Mouse (Mus musculus): Measurements from ENCODE around the gene Zfp423. TPM values are rescaled to one million over a fixed set of nuclear protein-coding genes. Genes with fewer than 3 reads are reported as not detected.
A peak's percentile ranks its signal among the peaks of the same experiment; 100 is the strongest.

Gene Zfp423
- polyA plus RNA-seq, 1 experiment from 2014 or later, result 27.9 TPM

- DNase-seq (ENCODE audit: low spot score) (no peak), ATAC-seq (0 out of 2 replicates have a peak, but pooled peaks have one; percentile 29)
- H3K9me3 ChIP-seq (replicated peaks; ENCODE audit: control insufficient read depth, low read length), result no peaks in the 10 kb centered on the region
- H3K27me3 ChIP-seq (replicated peaks; ENCODE audit: control insufficient read depth, insufficient read depth, low read length), result no peaks in the 10 kb centered on the region
- 25% methylated on average over 8 of the region's 8 CpGs for WGBS
- peaks cover 9% of the 10 kb centered on the region; the same call in 1 of the 2 replicates for H3K4me1 ChIP-seq (ENCODE audit: control insufficient read depth, insufficient read depth, low read length)
- 0 out of 2 replicates have a peak overlapping the region, but pooled peaks have one; percentile 44 for H3K27ac ChIP-seq (ENCODE audit: low read depth, low read length)
- no peak overlapping the region for H3K4me3 ChIP-seq (ENCODE audit: low read depth, low read length)
- H3K36me3 ChIP-seq (ENCODE audit: control insufficient read depth, insufficient read depth, low read length), result peaks cover 41% of the 10 kb centered on the region
- no peak overlapping the region for H3K4me2 ChIP-seq (ENCODE audit: low read length)
- peak overlapping the region; percentile 32; the same call in 1 of the 2 replicates for H3K9ac ChIP-seq (ENCODE audit: low read length)
These were observed 181.8 kb downstream of the Zfp423 start for GRCm38 (mm10) chr8:87777586-87777985.

DNA sequence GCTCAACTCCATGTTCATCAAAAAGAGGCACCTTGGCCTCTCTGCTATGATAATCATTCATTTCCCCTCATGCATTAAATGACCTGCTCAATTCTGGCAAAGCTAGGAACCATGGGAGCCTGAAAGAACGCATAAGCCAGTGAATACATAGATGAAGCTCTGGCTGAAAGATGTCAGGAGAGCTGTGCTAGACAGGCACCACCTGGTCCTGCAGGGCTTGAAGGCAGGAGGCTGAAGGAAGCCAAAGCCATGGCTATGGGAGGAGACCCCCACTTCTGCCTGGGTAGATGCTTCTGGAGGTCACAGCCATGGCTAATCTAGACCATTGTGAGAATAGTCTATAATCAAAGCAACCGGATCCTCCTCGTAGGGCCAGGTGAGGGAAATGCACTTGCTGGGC, 183.5 kb downstream of the Zfp423 start:
- Histone ChIP-seq H3K4me1 (ENCODE audit: control insufficient read depth, insufficient read depth, low read length) (peaks cover 9% of the 10 kb centered on the region; the same call in 1 of the 2 replicates), H3K36me3 (ENCODE audit: control insufficient read depth, insufficient read depth, low read length) (peaks cover 28% of the 10 kb centered on the region), H3K4me2 (ENCODE audit: low read length) (no peak overlapping the region), H3K4me3 (ENCODE audit: low read depth, low read length) (no peak overlapping the region), H3K9ac (ENCODE audit: low read length) (no peak overlapping the region), H3K27me3 (replicated peaks; ENCODE audit: control insufficient read depth, insufficient read depth, low read length) (no peaks in the 10 kb centered on the region), H3K9me3 (replicated peaks; ENCODE audit: control insufficient read depth, low read length) (no peaks in the 10 kb centered on the region), H3K27ac (ENCODE audit: low read depth, low read length) (no peak overlapping the region)
- WGBS, result 84% methylated on average over 3 of the region's 3 CpGs
- ATAC-seq (no peak), DNase-seq (ENCODE audit: low spot score) (no peak)

DNA sequence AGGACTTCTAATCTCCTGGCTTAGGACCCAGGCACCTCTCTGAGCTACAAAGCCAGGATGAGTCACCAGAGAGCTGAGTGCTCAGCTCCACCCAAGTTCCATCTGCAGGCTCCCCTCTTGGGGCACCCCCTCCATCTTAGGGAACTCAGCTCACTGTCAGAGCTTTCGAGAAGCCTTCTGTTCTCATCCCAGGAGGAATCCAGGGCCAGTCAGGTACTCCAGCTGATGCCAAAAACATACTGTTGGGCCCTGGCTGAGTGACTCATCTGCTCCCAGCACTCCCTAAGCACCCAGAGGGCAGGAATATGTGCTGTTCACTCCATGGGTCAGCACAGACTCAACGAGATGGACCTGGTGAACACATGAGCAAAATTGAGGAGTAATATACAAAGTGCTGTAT, 184.4 kb downstream of the Zfp423 start:
- no peaks in the 10 kb centered on the region for H3K9me3 ChIP-seq (replicated peaks; ENCODE audit: control insufficient read depth, low read length)
- no peak overlapping the region for H3K27ac ChIP-seq (ENCODE audit: low read depth, low read length)
- DNase-seq (ENCODE audit: low spot score), result no peak
- no peak for ATAC-seq
- no peaks in the 10 kb centered on the region for H3K27me3 ChIP-seq (replicated peaks; ENCODE audit: control insufficient read depth, insufficient read depth, low read length)
- no peak overlapping the region for H3K9ac ChIP-seq (ENCODE audit: low read length)
- no peak overlapping the region for H3K4me3 ChIP-seq (ENCODE audit: low read depth, low read length)
- WGBS, result 81% methylated on average over 2 of the region's 2 CpGs
- no peak overlapping the region for H3K4me2 ChIP-seq (ENCODE audit: low read length)
- peaks cover 9% of the 10 kb centered on the region; the same call in 1 of the 2 replicates for H3K4me1 ChIP-seq (ENCODE audit: control insufficient read depth, insufficient read depth, low read length)
- H3K36me3 ChIP-seq (ENCODE audit: control insufficient read depth, insufficient read depth, low read length), result peaks cover 19% of the 10 kb centered on the region; the same call in 1 of the 2 replicates

DNA sequence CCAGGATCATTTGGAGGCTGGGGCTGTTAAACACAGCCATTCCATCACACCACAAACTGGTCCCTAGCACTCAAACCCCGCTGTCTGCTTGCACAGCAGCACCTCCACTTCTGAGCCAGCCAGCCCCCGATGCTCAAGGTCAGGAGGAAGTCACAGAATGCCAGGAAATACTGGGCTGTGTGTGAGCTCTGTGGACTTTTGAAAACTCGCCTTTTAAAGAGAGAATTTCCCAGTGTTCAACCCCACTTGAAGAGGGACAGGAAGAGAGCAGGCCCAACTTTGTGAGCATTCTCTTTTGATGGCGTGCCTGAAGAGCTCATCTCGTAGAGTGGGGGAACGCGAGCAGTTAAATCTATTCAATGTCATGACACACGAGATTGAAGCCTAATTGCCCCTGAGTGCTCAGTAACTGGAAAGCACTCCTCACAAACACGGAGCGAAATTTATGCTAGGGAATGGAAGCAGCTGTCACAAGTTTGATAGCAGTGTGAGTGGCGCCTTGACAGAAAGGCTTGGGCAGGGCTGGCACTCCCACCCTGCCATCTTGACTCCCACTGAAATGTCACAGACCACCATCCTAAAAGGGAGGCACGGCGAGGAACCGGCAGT, 186.4 kb downstream of the Zfp423 start:
- WGBS, result 59% methylated on average over 14 of the region's 14 CpGs
- Histone ChIP-seq H3K9ac (ENCODE audit: low read length) (no peak overlapping the region), H3K4me1 (ENCODE audit: control insufficient read depth, insufficient read depth, low read length) (peaks cover 9% of the 10 kb centered on the region; the same call in 1 of the 2 replicates), H3K4me2 (ENCODE audit: low read length) (no peak overlapping the region), H3K9me3 (replicated peaks; ENCODE audit: control insufficient read depth, low read length) (no peaks in the 10 kb centered on the region), H3K4me3 (ENCODE audit: low read depth, low read length) (no peak overlapping the region), H3K36me3 (ENCODE audit: control insufficient read depth, insufficient read depth, low read length) (peaks cover 9% of the 10 kb centered on the region; the same call in 1 of the 2 replicates), H3K27ac (ENCODE audit: low read depth, low read length) (no peak overlapping the region), H3K27me3 (replicated peaks; ENCODE audit: control insufficient read depth, insufficient read depth, low read length) (no peaks in the 10 kb centered on the region)
- peak; percentile 46 for DNase-seq (ENCODE audit: low spot score)
- ATAC-seq, result peak; percentile 26; the same call in 1 of the 2 replicates

DNA sequence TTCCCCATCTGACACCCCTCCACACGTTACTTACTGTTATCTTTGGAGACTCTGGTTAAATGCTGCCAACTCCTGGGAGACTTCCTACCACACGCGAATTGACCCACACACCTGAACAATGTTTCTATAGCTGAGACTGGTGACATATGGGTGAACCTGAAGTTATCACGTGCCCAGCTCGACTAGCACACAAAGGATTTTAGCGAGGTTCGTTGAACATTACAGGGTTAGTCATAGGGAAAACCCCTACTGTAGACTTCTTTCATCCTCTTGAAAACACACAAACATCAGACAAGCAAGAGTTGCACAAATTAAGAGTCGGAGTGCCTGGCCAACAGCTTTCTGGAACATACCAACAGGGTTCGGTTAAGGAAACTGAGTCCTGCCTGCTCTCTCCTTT, 191.5 kb downstream of the Zfp423 start:
- H3K27ac ChIP-seq (ENCODE audit: low read depth, low read length), result no peak overlapping the region
- no peaks in the 10 kb centered on the region for H3K27me3 ChIP-seq (replicated peaks; ENCODE audit: control insufficient read depth, insufficient read depth, low read length)
- no peak overlapping the region for H3K9ac ChIP-seq (ENCODE audit: low read length)
- H3K9me3 ChIP-seq (replicated peaks; ENCODE audit: control insufficient read depth, low read length), result no peaks in the 10 kb centered on the region
- no peak overlapping the region for H3K4me2 ChIP-seq (ENCODE audit: low read length)
- no peak for ATAC-seq
- peaks cover 4% of the 10 kb centered on the region; the same call in 1 of the 2 replicates for H3K36me3 ChIP-seq (ENCODE audit: control insufficient read depth, insufficient read depth, low read length)
- no peak for DNase-seq (ENCODE audit: low spot score)
- H3K4me1 ChIP-seq (ENCODE audit: control insufficient read depth, insufficient read depth, low read length), result no peaks in the 10 kb centered on the region
- 59% methylated on average over 9 of the region's 9 CpGs for WGBS
- H3K4me3 ChIP-seq (ENCODE audit: low read depth, low read length), result no peak overlapping the region

DNA sequence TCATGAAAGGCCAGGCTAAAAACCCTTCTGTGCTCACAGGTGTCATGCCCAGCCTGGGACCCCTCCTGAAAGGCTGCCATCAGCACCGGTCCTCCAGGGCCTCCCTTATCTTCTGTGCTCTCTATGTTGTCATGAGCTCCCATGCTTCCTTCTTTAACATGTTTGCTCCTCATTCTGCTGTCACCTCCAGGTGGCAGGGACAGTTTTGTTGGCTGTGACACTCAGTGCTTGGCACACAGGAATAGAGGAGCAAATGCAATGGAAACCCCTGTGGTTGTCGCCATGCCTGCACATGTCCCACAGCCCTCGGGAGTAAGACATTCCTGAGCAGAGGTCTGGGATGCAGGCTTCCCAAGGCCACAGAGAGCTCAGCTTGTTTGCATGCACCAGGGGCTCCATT, 194.1 kb downstream of the Zfp423 start:
- H3K4me1 ChIP-seq (ENCODE audit: control insufficient read depth, insufficient read depth, low read length), result no peaks in the 10 kb centered on the region
- H3K9me3 ChIP-seq (replicated peaks; ENCODE audit: control insufficient read depth, low read length), result no peaks in the 10 kb centered on the region
- no peak overlapping the region for H3K4me2 ChIP-seq (ENCODE audit: low read length)
- WGBS, result 92% methylated on average over 3 of the region's 3 CpGs
- H3K36me3 ChIP-seq (ENCODE audit: control insufficient read depth, insufficient read depth, low read length), result no peaks in the 10 kb centered on the region
- no peak overlapping the region for H3K9ac ChIP-seq (ENCODE audit: low read length)
- H3K4me3 ChIP-seq (ENCODE audit: low read depth, low read length), result no peak overlapping the region
- H3K27ac ChIP-seq (ENCODE audit: low read depth, low read length), result no peak overlapping the region
- no peaks in the 10 kb centered on the region for H3K27me3 ChIP-seq (replicated peaks; ENCODE audit: control insufficient read depth, insufficient read depth, low read length)
- no peak for DNase-seq (ENCODE audit: low spot score)
- ATAC-seq, result no peak

- no peak overlapping the region for H3K9ac ChIP-seq (ENCODE audit: low read length)
- no peak for DNase-seq (ENCODE audit: low spot score)
These were observed 200.6 kb downstream of the Zfp423 start for GRCm38 (mm10) chr8:87758750-87759149.

DNA sequence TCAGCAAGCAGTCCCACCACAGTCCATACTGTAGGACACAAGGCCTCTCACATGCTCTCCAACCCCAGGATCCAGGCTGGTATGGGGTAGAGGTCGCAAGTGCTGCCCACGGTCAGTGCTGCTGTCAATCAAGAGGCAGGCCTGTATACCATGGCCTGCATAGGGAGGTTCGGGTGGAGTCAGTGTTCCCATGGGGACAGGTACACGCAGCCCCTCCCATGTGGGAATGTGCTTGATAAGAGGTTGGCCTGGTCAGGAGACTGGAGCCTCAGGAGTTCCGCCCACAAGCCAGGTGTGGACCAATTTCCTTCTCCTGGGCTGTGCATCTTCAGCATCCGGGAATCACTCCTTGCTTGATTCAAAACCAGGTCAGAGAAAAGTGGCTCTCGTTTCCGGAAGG, 204.5 kb downstream of the Zfp423 start:
- no peaks in the 10 kb centered on the region for H3K36me3 ChIP-seq (ENCODE audit: control insufficient read depth, insufficient read depth, low read length)
- no peak for ATAC-seq
- no peak overlapping the region for H3K27ac ChIP-seq (ENCODE audit: low read depth, low read length)
- DNase-seq (ENCODE audit: low spot score), result no peak
- no peak overlapping the region for H3K4me2 ChIP-seq (ENCODE audit: low read length)
- H3K9me3 ChIP-seq (replicated peaks; ENCODE audit: control insufficient read depth, low read length), result no peaks in the 10 kb centered on the region
- 94% methylated on average over 8 of the region's 8 CpGs for WGBS
- H3K9ac ChIP-seq (ENCODE audit: low read length), result no peak overlapping the region
- H3K4me1 ChIP-seq (ENCODE audit: control insufficient read depth, insufficient read depth, low read length), result peaks cover 8% of the 10 kb centered on the region; the same call in 1 of the 2 replicates
- no peaks in the 10 kb centered on the region for H3K27me3 ChIP-seq (replicated peaks; ENCODE audit: control insufficient read depth, insufficient read depth, low read length)
- H3K4me3 ChIP-seq (ENCODE audit: low read depth, low read length), result no peak overlapping the region

More at GRCm38 (mm10) chr8:87758750-87759149, 200.6 kb downstream of the Zfp423 start:
- ATAC-seq, result no peak; the same call in 1 of the 2 replicates
- Histone ChIP-seq H3K9me3 (replicated peaks; ENCODE audit: control insufficient read depth, low read length) (no peaks in the 10 kb centered on the region), H3K27ac (ENCODE audit: low read depth, low read length) (no peak overlapping the region), H3K27me3 (replicated peaks; ENCODE audit: control insufficient read depth, insufficient read depth, low read length) (no peaks in the 10 kb centered on the region), H3K36me3 (ENCODE audit: control insufficient read depth, insufficient read depth, low read length) (no peaks in the 10 kb centered on the region), H3K4me2 (ENCODE audit: low read length) (no peak overlapping the region), H3K4me3 (ENCODE audit: low read depth, low read length) (no peak overlapping the region), H3K4me1 (ENCODE audit: control insufficient read depth, insufficient read depth, low read length) (peaks cover 4% of the 10 kb centered on the region; the same call in 1 of the 2 replicates)
- 67% methylated on average over 8 of the region's 8 CpGs for WGBS

DNA sequence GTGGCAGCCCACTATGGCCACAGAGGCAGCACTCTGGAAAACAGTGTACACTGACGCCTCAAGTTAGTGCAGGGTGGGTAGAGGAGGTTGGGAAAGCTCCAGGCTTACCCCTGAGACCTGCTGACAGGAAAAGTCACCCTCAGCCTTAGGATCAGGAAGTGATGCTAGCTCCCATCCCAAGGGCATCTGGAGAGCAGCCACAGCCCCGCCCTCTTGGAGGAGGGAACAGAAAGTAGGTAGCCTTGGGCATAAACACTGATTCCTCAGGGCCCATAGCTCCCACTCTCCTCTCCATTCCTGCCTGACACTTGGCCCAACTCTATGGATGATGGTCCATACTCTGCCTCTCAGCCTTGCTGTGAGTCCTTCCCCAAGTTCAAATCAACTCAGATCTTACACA, 205.8 kb downstream of the Zfp423 start:
- no peaks in the 10 kb centered on the region for H3K27me3 ChIP-seq (replicated peaks; ENCODE audit: control insufficient read depth, insufficient read depth, low read length)
- H3K4me1 ChIP-seq (ENCODE audit: control insufficient read depth, insufficient read depth, low read length), result peaks cover 6% of the 10 kb centered on the region; the same call in 1 of the 2 replicates
- no peak overlapping the region for H3K27ac ChIP-seq (ENCODE audit: low read depth, low read length)
- no peaks in the 10 kb centered on the region for H3K9me3 ChIP-seq (replicated peaks; ENCODE audit: control insufficient read depth, low read length)
- H3K4me2 ChIP-seq (ENCODE audit: low read length), result no peak overlapping the region
- WGBS, result 74% methylated on average over 2 of the region's 2 CpGs
- no peak for ATAC-seq
- H3K4me3 ChIP-seq (ENCODE audit: low read depth, low read length), result no peak overlapping the region
- no peak for DNase-seq (ENCODE audit: low spot score)
- H3K9ac ChIP-seq (ENCODE audit: low read length), result no peak overlapping the region
- no peaks in the 10 kb centered on the region for H3K36me3 ChIP-seq (ENCODE audit: control insufficient read depth, insufficient read depth, low read length)
